Mouse (Mus musculus): ENCODE results near the gene Hdgf. TPM values are rescaled to one million over a fixed set of nuclear protein-coding genes. Genes with fewer than 3 reads are reported as not detected.
"Not testable (repeated sequence)": the region's sequence is repeated elsewhere in the genome, so short reads cannot be mapped to it uniquely, and the experiment has no call there.

Hdgf gene
- polyA plus RNA-seq, 2 experiments = 203 to 260 TPM

DNA sequence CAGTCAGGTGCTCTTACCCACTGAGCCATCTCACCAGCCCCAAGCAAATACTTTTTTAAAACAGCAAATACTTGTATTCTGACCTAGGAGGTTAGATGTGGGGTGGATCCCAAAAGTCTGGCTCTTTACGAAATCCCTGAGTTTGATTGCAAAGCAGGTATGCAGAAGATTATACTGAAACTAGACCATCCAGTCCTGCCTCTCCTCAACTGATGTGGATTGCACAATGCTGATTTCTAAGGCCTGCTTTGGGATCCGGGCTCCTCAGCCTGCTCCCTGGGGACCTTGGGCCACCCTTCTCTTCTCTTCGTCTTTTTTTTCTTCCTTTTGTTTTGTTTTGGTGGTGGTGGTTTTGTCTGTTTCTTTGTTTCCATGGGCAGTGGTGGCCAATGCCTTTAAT lies 14.6 kb upstream of the Hdgf start:
- H3K4me3 ChIP-seq (replicated peaks; ENCODE audit: low read length) = no peak overlapping the region
- H3K27ac ChIP-seq (replicated peaks; ENCODE audit: low read depth, low read length) = no peak overlapping the region
- WGBS = 73% methylated on average over 3 of the region's 3 CpGs
- ATAC-seq (ENCODE audit: low FRiP score, low read depth) (no peak), DNase-seq (ENCODE audit: low spot score) (no peak)
- no peaks in the 10 kb centered on the region for H3K4me1 ChIP-seq (ENCODE audit: control insufficient read depth, insufficient read depth, low read length)
- no peaks in the 10 kb centered on the region for H3K27me3 ChIP-seq (ENCODE audit: control insufficient read depth, insufficient read depth, low read length)
- H3K36me3 ChIP-seq (ENCODE audit: control insufficient read depth, insufficient read depth, low read length) = no peaks in the 10 kb centered on the region
- no peak overlapping the region for H3K4me2 ChIP-seq (replicated peaks; ENCODE audit: low read depth, low read length, severe bottlenecking)
- no peak overlapping the region for H3K9ac ChIP-seq (ENCODE audit: low read depth, low read length, severe bottlenecking)
- TF ChIP-seq POLR2A (IDR thresholded peaks at IDR 0.05; ENCODE audit: borderline replicate concordance, extremely low read depth, insufficient read depth, insufficient read length) = no peak
- 0 out of 2 replicates have a peak, but pooled peaks cover 3% of the 10 kb centered on the region for H3K9me3 ChIP-seq (ENCODE audit: control insufficient read depth, low read length)

DNA sequence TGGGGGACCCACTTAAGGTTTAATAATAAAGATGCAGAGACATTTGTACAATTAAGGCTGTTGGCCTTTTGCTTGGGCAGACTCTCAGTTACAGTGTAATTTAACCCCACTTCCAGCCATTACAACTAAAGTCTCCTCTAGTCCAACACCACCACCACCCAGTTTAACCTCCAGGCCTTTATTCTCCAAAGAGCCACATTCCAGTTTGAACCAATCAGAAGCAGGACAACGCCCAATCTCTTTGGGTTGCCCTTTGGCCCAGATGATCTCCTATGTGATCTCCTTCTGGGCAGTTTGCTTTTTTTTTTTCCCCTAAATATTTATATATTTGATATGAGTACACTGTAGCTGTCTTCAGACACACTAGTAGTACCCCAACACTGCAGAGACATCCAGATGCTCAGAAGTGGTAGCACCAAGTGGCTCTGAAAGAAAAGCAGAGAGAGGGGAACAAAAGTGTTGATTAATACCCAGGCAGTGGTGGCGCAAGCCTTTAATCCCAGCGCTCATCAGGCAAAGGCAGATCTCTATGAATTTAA lies 12.7 kb upstream of the Hdgf start:
- Histone ChIP-seq H3K4me3 (replicated peaks; ENCODE audit: low read length) (no peak overlapping the region), H3K27me3 (ENCODE audit: control insufficient read depth, insufficient read depth, low read length) (no peaks in the 10 kb centered on the region), H3K9ac (ENCODE audit: low read depth, low read length, severe bottlenecking) (no peak overlapping the region), H3K36me3 (ENCODE audit: control insufficient read depth, insufficient read depth, low read length) (no peaks in the 10 kb centered on the region), H3K9me3 (ENCODE audit: control insufficient read depth, low read length) (no peaks in the 10 kb centered on the region), H3K4me2 (replicated peaks; ENCODE audit: low read depth, low read length, severe bottlenecking) (no peak overlapping the region), H3K27ac (replicated peaks; ENCODE audit: low read depth, low read length) (no peak overlapping the region), H3K4me1 (ENCODE audit: control insufficient read depth, insufficient read depth, low read length) (no peaks in the 10 kb centered on the region)
- ATAC-seq (ENCODE audit: low FRiP score, low read depth) (no peak), DNase-seq (ENCODE audit: low spot score) (no peak)
- no peak for TF ChIP-seq POLR2A (IDR thresholded peaks at IDR 0.05; ENCODE audit: borderline replicate concordance, extremely low read depth, insufficient read depth, insufficient read length)
- 75% methylated on average over 3 of the region's 3 CpGs for WGBS

DNA sequence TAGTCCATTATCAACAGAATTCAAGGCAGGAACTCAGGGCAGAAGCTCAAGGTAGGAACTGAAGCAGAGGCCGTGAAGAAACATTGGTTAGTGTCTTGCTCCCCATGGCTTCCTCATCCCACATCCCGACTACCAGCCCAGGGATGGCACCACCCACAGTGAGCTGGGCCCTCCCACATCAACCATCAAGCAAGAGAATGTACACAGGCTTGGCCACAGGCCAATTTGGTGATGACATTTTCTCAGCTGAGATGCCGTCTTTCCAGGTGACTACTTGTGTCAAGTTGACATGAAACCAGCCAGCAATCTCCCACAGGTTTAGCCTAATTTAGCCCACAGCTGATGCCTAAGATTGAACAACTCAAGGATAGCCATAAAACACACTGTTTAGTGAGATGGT lies 6.9 kb upstream of the Hdgf start:
- DNase-seq (ENCODE audit: low spot score) (no peak), ATAC-seq (ENCODE audit: low FRiP score, low read depth) (no peak)
- Histone ChIP-seq H3K36me3 (ENCODE audit: control insufficient read depth, insufficient read depth, low read length) (no peaks in the 10 kb centered on the region), H3K9ac (ENCODE audit: low read depth, low read length, severe bottlenecking) (no peak overlapping the region), H3K9me3 (ENCODE audit: control insufficient read depth, low read length) (no peaks in the 10 kb centered on the region), H3K27me3 (ENCODE audit: control insufficient read depth, insufficient read depth, low read length) (no peaks in the 10 kb centered on the region), H3K4me2 (replicated peaks; ENCODE audit: low read depth, low read length, severe bottlenecking) (no peak overlapping the region), H3K4me3 (replicated peaks; ENCODE audit: low read length) (no peak overlapping the region), H3K27ac (replicated peaks; ENCODE audit: low read depth, low read length) (no peak overlapping the region), H3K4me1 (ENCODE audit: control insufficient read depth, insufficient read depth, low read length) (no peaks in the 10 kb centered on the region)
- WGBS = 70% methylated on average over 3 of the region's 3 CpGs
- TF ChIP-seq POLR2A (IDR thresholded peaks at IDR 0.05; ENCODE audit: borderline replicate concordance, extremely low read depth, insufficient read depth, insufficient read length) = no peak

DNA sequence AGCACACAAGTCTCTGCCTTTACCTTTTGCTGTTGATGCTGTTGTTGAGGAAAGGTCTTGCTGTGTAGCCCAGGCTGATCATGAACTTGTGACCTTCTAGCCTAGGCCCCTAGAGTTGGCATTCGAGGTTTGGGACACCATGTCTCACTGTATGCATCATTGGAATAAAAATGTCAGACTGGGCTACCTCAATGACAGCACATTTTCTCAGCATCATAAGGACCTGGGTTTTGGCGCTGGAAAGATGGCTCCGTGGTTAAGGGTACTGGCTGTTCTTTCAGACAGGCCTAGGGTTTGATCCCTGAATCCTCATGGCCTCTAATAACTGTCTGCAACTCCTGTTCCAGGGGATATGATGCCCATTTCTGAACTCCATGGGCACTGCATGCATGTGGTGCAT lies 6.3 kb upstream of the Hdgf start:
- DNase-seq (ENCODE audit: low spot score) (no peak), ATAC-seq (ENCODE audit: low FRiP score, low read depth) (no peak)
- no peaks in the 10 kb centered on the region for H3K4me1 ChIP-seq (ENCODE audit: control insufficient read depth, insufficient read depth, low read length)
- H3K9me3 ChIP-seq (ENCODE audit: control insufficient read depth, low read length) = no peaks in the 10 kb centered on the region
- H3K9ac ChIP-seq (ENCODE audit: low read depth, low read length, severe bottlenecking) = no peak overlapping the region
- no peaks in the 10 kb centered on the region for H3K27me3 ChIP-seq (ENCODE audit: control insufficient read depth, insufficient read depth, low read length)
- 77% methylated on average over 3 of the region's 3 CpGs for WGBS
- no peak for TF ChIP-seq POLR2A (IDR thresholded peaks at IDR 0.05; ENCODE audit: borderline replicate concordance, extremely low read depth, insufficient read depth, insufficient read length)
- no peak overlapping the region for H3K27ac ChIP-seq (replicated peaks; ENCODE audit: low read depth, low read length)
- H3K4me3 ChIP-seq (replicated peaks; ENCODE audit: low read length) = no peak overlapping the region
- H3K4me2 ChIP-seq (replicated peaks; ENCODE audit: low read depth, low read length, severe bottlenecking) = no peak overlapping the region
- H3K36me3 ChIP-seq (ENCODE audit: control insufficient read depth, insufficient read depth, low read length) = no peaks in the 10 kb centered on the region

DNA sequence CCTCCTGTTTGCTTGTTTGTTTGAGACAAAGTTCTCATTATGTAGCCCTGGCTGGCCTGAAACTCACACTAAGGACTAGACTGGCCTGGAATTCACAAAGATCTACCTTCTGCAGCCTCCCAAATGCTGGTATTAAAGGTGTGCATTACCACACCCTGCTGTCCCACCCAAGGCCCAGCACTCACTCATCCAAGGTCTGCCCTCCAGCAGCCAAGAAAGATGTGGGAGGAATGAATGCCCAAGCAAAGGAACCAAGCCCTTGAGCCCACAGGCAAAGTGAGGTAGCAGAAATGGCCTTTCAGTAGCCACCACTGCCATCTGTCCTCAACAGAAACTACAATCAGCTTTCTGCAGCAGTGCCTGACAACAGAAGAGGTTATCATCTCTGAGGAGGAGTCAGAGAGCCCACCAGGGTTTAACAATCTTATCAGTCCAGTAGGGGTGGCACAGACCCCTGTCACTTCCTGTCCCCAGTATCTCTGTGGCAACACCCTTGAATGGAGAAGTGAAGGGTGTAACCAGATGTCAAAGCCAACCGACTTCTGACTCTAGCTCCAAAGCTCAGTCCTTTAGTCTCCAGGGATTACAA lies 5.0 kb upstream of the Hdgf start:
- no peaks in the 10 kb centered on the region for H3K36me3 ChIP-seq (ENCODE audit: control insufficient read depth, insufficient read depth, low read length)
- no peaks in the 10 kb centered on the region for H3K9me3 ChIP-seq (ENCODE audit: control insufficient read depth, low read length)
- ATAC-seq (ENCODE audit: low FRiP score, low read depth) = no peak
- no peak overlapping the region for H3K4me3 ChIP-seq (replicated peaks; ENCODE audit: low read length)
- H3K27me3 ChIP-seq (ENCODE audit: control insufficient read depth, insufficient read depth, low read length) = no peaks in the 10 kb centered on the region
- no peaks in the 10 kb centered on the region for H3K4me1 ChIP-seq (ENCODE audit: control insufficient read depth, insufficient read depth, low read length)
- no peak for TF ChIP-seq POLR2A (IDR thresholded peaks at IDR 0.05; ENCODE audit: borderline replicate concordance, extremely low read depth, insufficient read depth, insufficient read length)
- no peak overlapping the region for H3K4me2 ChIP-seq (replicated peaks; ENCODE audit: low read depth, low read length, severe bottlenecking)
- WGBS = 67% methylated on average over 1 of the region's 1 CpGs
- H3K27ac ChIP-seq (replicated peaks; ENCODE audit: low read depth, low read length) = no peak overlapping the region
- H3K9ac ChIP-seq (ENCODE audit: low read depth, low read length, severe bottlenecking) = no peak overlapping the region
- DNase-seq (ENCODE audit: low spot score) = no peak

DNA sequence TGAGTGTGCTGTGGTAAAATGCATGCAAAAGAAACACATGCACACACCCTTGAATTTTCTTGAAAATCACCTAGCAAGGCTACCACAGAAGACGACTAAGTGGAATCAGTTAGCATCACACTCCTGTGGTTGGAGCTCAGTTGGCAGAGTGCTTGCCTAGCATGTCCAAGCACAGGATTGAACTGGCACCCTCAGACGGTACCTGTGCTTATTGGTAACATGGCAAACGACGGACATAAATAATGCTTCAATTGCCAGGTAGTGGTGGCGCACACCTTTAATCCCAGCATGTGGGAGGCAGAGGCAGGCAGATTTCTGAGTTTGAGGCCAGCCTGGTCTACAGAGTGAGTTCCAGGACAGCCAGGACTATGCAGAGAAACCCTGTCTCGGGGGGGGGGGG lies 4.2 kb upstream of the Hdgf start:
- not testable (repeated sequence) for H3K4me1 ChIP-seq (ENCODE audit: control insufficient read depth, insufficient read depth, low read length); H3K36me3 ChIP-seq (ENCODE audit: control insufficient read depth, insufficient read depth, low read length); H3K9ac ChIP-seq (ENCODE audit: low read depth, low read length, severe bottlenecking); H3K4me3 ChIP-seq (replicated peaks; ENCODE audit: low read length); H3K9me3 ChIP-seq (ENCODE audit: control insufficient read depth, low read length); DNase-seq (ENCODE audit: low spot score); H3K4me2 ChIP-seq (replicated peaks; ENCODE audit: low read depth, low read length, severe bottlenecking); H3K27me3 ChIP-seq (ENCODE audit: control insufficient read depth, insufficient read depth, low read length); ATAC-seq (ENCODE audit: low FRiP score, low read depth); H3K27ac ChIP-seq (replicated peaks; ENCODE audit: low read depth, low read length)
- 85% methylated on average over 5 of the region's 6 CpGs for WGBS
